Mouse (Mus musculus) cerebellum, adult 9-10 months (tissue): ENCODE measurements around the gene Hibch.
"Not testable (repeated sequence)": the region's sequence is repeated elsewhere in the genome, so short reads cannot be mapped to it uniquely, and the experiment has no call there.

ENCODE experiments used
- DNase-seq: peaks from one replicate; pipeline ENCODE4 v3.0.0; 2022

The Hibch gene

GRCm38 (mm10) chr1:52909783-52910182, 65.1 kb downstream of the Hibch start:
- DNase-seq = no peak

- no peak for DNase-seq
These were observed 71.9 kb downstream of the Hibch start for GRCm38 (mm10) chr1:52916655-52917054.

GRCm38 (mm10) chr1:52918897-52919296, 74.2 kb downstream of the Hibch start:
- DNase-seq = not testable (repeated sequence)

DNA sequence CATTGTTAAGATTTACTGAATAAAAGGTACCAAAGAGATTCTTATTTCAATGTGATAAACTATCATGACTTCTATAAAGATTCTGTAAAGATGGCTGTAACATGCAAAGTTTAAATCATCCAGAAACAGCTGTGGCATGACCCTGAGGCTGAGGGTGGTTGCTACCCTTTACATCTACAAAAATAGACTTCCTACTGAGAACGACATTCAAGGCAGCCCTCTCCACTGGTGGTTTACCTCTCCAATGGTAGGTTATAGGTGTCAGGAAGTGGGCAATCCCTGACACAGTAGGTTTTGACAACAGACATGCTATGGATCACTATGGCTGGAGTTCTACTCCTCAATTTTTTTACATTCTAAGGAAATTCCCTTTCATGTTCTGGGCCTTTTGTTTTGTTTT, 79.8 kb downstream of the Hibch start:
- DNase-seq = not testable (repeated sequence)

- no peak for DNase-seq
These were observed 89.8 kb downstream of the Hibch start for GRCm38 (mm10) chr1:52934494-52934893.

- DNase-seq = no peak
These were observed 94.3 kb downstream of the Hibch start for GRCm38 (mm10) chr1:52939021-52939420.

DNA sequence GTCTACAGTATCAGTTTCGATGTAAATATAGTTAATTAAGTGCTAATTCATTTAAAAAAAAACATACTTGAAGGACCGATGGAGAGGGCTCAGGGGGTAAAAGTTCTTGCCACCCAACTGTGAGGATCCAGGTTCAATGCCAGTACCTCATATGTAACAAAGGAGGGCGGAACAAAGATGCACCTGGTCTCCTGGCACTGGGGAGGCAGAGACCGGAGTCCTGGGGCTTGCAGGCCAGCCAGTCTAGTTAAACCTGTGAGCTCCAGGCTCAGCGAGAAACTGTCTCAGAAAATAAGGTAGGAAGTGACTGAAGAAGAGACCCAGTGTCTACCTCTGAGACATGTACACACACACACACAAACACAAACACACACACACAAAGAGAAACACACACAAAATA, 103.2 kb downstream of the Hibch start:
- peak; percentile 65 for DNase-seq

- peak; percentile 51 for DNase-seq
These were observed 106.6 kb downstream of the Hibch start for GRCm38 (mm10) chr1:52951146-52951868.

- peak; percentile 71 for DNase-seq
These were observed 107.4 kb downstream of the Hibch start for GRCm38 (mm10) chr1:52952143-52952542.

GRCm38 (mm10) chr1:52952551-52953397, 108.0 kb downstream of the Hibch start:
- peak; percentile 77 for DNase-seq

- DNase-seq = no peak
These were observed 108.8 kb downstream of the Hibch start for GRCm38 (mm10) chr1:52953548-52953947.

- DNase-seq = no peak
These were observed 109.7 kb downstream of the Hibch start for GRCm38 (mm10) chr1:52954456-52954855.

DNA sequence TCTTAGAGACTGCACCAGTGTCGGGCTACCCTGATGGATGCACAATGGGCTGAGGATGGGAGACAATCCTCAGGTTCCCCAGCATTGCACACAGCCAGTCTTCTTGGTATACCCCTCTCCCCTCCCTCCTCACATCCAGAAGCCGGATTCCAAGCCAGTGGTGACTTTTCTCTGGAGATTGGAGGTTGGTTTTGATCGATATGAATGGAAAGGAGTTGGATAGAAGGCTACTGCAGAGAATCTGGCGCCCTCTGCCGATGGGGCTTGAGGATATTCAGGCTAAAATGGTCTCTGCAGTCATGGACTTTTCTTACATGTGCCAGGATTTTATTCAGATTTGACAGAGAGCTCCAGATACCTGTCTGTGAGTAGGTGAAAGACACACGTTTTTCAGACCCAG, 110.4 kb downstream of the Hibch start:
- peak; percentile 55 for DNase-seq

DNA sequence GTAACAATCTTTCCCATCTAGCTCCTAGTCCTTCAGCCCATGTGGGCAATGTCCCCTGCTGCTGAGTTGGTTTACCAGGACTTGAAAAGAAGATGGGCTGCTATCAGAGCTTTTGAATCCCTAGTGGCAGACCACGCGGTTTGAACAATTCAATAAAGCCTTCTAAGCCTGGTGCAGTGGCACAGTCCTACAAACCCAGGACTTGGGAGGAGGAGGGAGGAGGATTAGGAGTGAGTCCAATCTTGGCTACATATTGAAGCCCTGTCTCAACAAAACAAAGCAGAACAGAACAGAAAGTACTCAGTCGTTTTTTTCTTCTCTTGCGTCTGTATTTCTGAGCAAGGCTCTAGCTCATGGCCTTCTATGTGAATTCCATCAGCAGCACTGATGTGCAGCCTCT, 112.0 kb downstream of the Hibch start:
- DNase-seq = no peak

DNA sequence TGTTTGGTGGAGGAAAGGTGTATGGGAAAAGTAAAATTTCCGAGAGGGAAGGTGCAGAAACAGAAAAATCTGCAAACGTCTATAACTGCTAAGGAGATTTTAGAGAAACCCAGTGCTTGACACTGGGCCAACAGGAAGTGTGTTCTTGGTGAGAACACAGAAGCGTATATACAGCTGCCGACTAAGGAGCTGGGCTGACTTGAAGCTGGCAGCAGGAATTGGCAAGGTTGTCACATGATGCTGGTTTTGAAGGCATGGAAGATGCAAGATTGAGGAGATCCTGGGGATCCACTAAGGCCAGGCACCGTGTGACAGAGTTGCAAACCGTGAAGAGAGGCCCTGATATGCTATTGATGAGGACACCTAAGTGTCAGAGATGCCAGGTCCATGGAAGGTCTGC, 115.5 kb downstream of the Hibch start:
- no peak for DNase-seq

GRCm38 (mm10) chr1:52963097-52963496, 118.4 kb downstream of the Hibch start:
- DNase-seq = no peak

DNA sequence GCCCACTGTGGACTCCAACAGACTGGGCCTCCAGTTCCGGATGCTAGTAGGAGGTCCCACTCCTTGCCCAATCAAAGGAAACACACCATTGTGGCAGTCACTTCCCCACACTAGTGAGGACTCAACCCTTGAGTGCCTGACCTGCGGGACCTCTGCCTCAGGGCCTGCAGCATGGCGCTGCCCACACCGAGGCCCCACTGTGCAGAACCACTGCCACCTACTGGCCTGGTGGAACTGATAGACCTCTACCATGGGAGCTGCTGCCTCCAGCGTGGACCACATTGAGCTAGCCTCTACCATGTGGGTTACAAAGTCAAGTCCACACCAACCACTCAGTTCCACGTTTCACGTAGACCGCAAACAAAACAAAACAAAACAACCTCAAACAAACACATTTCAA, 119.9 kb downstream of the Hibch start:
- DNase-seq = no peak
